Mouse (Mus musculus) forebrain, embryonic 16.5 days (tissue): ENCODE data around the gene Ins2. TPM values are rescaled to one million over a fixed set of nuclear protein-coding genes. Genes with fewer than 3 reads are reported as not detected.

Experiments
- ATAC-seq: fragments of 200-750 bp; cut with Nextera tagmentation; 2 replicates; pipeline ENCODE4 v1.8.0; 2017; ENCODE audit warnings: mild to moderate bottlenecking, moderate library complexity
- H3K27ac ChIP-seq: fragments of 300-500 bp; sonication (generic); 2 replicates; pipeline ENCODE4 v1.5.1; 2014; ENCODE audit warnings: low read length, control low read depth
- H3K27me3 ChIP-seq: fragments of 300-500 bp; sonication (generic); replicated peaks from 2 replicates; pipeline ENCODE4 v1.6.1; 2014; ENCODE audit warnings: low read length; ENCODE audit not compliant: control insufficient read depth, insufficient read depth
- H3K36me3 ChIP-seq: fragments of 300-500 bp; sonication (generic); 2 replicates; pipeline ENCODE4 v1.6.1; 2014; ENCODE audit not compliant: control insufficient read depth, insufficient read depth
- H3K4me1 ChIP-seq: fragments of 300-500 bp; sonication (generic); replicated peaks from 2 replicates; pipeline ENCODE4 v1.6.1; 2014; ENCODE audit warnings: low read length; ENCODE audit not compliant: control insufficient read depth, insufficient read depth
- H3K4me2 ChIP-seq: fragments of 300-500 bp; sonication (generic); 2 replicates; pipeline ENCODE4 v1.6.1; 2014; ENCODE audit warnings: mild to moderate bottlenecking, low read length, control low read depth
- H3K4me3 ChIP-seq: fragments of 300-500 bp; sonication (generic); replicated peaks from 2 replicates; pipeline ENCODE4 v1.5.1; 2014; ENCODE audit warnings: mild to moderate bottlenecking, low read length, control low read depth
- H3K9ac ChIP-seq: fragments of 300-500 bp; sonication (generic); replicated peaks from 2 replicates; pipeline ENCODE4 v1.6.1; 2014; ENCODE audit warnings: low read depth, low read length, control low read depth
- H3K9me3 ChIP-seq: fragments of 300-500 bp; sonication (generic); 2 replicates; pipeline ENCODE4 v1.6.1; 2016; ENCODE audit warnings: low read length; ENCODE audit not compliant: control insufficient read depth
- WGBS: fragments of 180-500 bp; shearing (Covaris S2); extraction: QIAGEN DNeasy Blood & Tissue Kit; methylation state at CpG from one replicate; pipeline ENCODE4 v1.1.7; 2014; 5-methylcytosine and 5-hydroxymethylcytosine counted together
- polyA plus RNA-seq: library from polyadenylated mRNA; unstranded; fragments of >200 nt; fragmentation: Nextera tagmentation; extraction: Ambion mirVana; gene quantifications from 2 replicates; pipeline ENCODE4 v1.2.1, GENCODE M21; 2015

Gene Ins2
- polyA plus RNA-seq, 1 experiment from 2014 or later = 1.3 TPM

DNA sequence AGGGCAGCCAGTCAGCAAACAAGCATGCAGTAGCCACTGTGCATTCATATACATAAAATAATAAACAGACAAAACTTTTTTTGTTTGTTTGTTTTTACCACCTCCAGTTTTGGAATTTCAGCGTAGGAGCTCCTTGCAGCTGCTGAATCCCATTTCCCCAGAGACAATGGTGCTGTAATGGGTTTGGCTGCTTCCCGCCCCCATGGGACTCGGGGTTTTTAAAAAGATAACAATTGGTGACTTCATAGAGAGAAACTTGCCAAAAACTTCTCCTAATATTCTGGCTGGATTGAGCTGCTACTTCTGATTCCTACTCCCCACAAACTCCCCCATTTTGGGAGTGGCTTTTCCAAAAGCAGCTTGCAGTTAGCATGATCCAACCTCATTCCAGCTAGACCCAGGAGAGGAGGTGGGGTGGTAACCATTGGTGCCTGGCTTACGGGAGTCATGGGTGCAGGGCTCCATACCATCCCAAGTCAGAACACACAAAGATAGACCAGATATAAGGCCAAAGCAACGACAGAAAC lies 43.8 kb downstream of the Ins2 start:
- Histone ChIP-seq H3K4me1 (no peaks in the 10 kb centered on the region), H3K27me3 (no peaks in the 10 kb centered on the region), H3K9ac (no peak overlapping the region), H3K4me2 (no peak overlapping the region), H3K27ac (no peak overlapping the region), H3K9me3 (no peaks in the 10 kb centered on the region), H3K4me3 (no peak overlapping the region), H3K36me3 (no peaks in the 10 kb centered on the region)
- ATAC-seq = no peak
- WGBS = 58% methylated on average over 5 of the region's 5 CpGs

DNA sequence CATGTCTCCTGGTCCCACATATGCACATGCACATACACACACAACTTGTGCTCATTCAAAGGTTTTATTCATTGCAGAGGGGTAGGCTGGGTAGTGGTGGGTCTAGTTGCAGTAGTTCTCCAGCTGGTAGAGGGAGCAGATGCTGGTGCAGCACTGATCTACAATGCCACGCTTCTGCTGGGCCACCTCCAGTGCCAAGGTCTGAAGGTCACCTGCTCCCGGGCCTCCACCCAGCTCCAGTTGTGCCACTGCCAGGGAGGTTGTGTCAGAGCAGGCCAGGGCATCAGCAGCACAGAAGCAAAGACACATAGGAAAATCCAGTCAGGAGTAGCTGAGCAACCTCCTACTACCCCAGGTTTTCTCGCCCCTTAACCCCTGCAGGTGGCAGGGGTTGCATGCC lies 64.6 kb downstream of the Ins2 start:
- Histone ChIP-seq H3K27ac (no peak overlapping the region), H3K4me2 (no peak overlapping the region), H3K4me3 (no peak overlapping the region), H3K9me3 (no peaks in the 10 kb centered on the region), H3K27me3 (no peaks in the 10 kb centered on the region), H3K36me3 (no peaks in the 10 kb centered on the region), H3K4me1 (no peaks in the 10 kb centered on the region), H3K9ac (no peak overlapping the region)
- WGBS = 90% methylated on average over 3 of the region's 3 CpGs
- no peak for ATAC-seq

DNA sequence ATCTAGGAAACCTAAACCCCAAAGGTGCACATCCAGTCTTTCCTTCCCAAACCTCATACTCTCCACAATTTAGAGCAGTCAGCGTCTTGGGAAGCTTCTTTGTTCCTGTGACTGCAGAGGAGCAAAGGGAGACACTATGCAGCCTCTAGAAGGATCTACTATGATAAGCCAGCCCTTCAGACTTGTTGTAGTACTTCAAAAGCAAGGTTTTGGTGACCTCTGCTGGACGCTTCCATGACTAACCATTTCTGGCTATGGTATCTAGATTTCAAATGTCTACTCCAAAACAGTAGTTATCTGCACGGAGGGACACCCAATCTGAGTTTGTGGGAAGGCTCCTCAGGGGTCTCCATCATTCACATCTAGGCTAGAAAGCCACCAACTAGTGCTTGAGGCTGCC lies 67.5 kb downstream of the Ins2 start:
- Histone ChIP-seq H3K4me1 (no peaks in the 10 kb centered on the region), H3K4me2 (no peak overlapping the region), H3K27ac (no peak overlapping the region), H3K27me3 (no peaks in the 10 kb centered on the region), H3K36me3 (no peaks in the 10 kb centered on the region), H3K9me3 (no peaks in the 10 kb centered on the region), H3K4me3 (no peak overlapping the region), H3K9ac (no peak overlapping the region)
- WGBS = 14% methylated on average over 3 of the region's 3 CpGs
- ATAC-seq = peak; percentile 42; the same call in 1 of the 2 replicates

DNA sequence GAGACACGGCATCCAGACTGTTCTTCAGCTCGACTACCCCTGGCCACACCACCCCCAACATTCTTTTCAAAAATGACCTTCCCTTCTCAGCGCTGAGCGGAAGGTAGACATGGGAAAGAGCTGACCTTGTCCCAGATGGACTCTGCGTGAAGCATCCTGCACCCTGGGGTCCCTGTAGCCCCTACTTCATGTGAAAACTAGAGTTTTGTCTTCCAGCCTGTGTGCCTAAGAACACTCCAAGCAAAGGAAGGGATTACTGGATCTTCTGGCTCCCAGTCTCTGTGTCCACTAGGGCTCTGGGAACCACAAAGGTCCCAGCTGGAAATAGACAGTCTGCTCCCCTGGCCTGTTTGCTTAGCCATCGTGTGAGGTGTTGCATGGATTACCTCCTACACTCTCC lies 68.0 kb downstream of the Ins2 start:
- Histone ChIP-seq H3K27me3 (no peaks in the 10 kb centered on the region), H3K27ac (no peak overlapping the region), H3K4me1 (no peaks in the 10 kb centered on the region), H3K9me3 (no peaks in the 10 kb centered on the region), H3K4me2 (no peak overlapping the region), H3K9ac (no peak overlapping the region), H3K4me3 (no peak overlapping the region), H3K36me3 (no peaks in the 10 kb centered on the region)
- 62% methylated on average over 6 of the region's 6 CpGs for WGBS
- no peak for ATAC-seq

DNA sequence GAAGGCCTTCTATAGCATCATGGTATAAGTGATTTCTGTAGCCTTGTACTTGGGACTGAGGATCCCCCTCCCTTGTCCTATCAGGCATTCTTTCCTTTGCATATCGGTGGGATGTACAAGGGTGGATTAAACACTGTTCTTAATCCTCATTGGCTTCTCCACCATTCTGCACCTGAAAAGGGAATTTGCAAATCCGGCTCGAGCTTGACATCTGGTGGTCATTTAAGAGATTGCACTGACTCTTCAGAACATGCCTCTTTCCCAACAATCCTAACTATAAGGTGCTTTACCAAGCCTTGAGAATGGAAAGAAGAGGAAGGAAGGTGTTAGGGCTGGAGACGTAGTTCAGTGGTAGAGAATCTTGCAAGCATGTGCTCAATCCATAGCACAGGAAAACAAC lies 71.1 kb downstream of the Ins2 start:
- Histone ChIP-seq H3K4me2 (no peak overlapping the region), H3K4me1 (peaks cover 7% of the 10 kb centered on the region), H3K9ac (no peak overlapping the region), H3K9me3 (no peaks in the 10 kb centered on the region), H3K27me3 (no peaks in the 10 kb centered on the region), H3K27ac (no peak overlapping the region), H3K4me3 (no peak overlapping the region), H3K36me3 (no peaks in the 10 kb centered on the region)
- WGBS = 8% methylated on average over 4 of the region's 4 CpGs
- ATAC-seq = 0 out of 2 replicates have a peak, but pooled peaks have one; percentile 18

DNA sequence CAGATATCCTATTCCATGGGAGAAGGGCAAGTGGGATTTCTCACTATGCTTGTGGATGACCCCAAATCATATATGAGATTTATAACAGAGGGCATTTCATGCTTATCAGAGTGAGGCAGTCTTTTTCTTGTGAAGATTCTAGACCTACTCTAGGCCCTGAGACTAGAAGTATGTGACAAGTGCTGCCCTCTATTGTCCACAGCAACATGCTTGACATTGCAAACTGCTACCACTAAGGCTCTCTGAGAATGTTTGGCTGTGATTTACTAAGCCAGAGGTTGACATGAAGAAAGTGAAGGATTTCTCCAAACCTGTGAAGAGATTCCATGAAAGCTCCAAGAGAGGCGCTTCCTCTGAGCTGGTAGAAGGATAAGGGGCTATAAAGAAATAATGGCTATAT lies 72.1 kb downstream of the Ins2 start:
- ATAC-seq = no peak
- Histone ChIP-seq H3K9ac (no peak overlapping the region), H3K4me2 (no peak overlapping the region), H3K4me3 (no peak overlapping the region), H3K36me3 (no peaks in the 10 kb centered on the region), H3K27me3 (peaks cover 3% of the 10 kb centered on the region), H3K4me1 (peaks cover 7% of the 10 kb centered on the region), H3K9me3 (no peaks in the 10 kb centered on the region), H3K27ac (no peak overlapping the region)
- WGBS = 92% methylated on average over 1 of the region's 1 CpGs

DNA sequence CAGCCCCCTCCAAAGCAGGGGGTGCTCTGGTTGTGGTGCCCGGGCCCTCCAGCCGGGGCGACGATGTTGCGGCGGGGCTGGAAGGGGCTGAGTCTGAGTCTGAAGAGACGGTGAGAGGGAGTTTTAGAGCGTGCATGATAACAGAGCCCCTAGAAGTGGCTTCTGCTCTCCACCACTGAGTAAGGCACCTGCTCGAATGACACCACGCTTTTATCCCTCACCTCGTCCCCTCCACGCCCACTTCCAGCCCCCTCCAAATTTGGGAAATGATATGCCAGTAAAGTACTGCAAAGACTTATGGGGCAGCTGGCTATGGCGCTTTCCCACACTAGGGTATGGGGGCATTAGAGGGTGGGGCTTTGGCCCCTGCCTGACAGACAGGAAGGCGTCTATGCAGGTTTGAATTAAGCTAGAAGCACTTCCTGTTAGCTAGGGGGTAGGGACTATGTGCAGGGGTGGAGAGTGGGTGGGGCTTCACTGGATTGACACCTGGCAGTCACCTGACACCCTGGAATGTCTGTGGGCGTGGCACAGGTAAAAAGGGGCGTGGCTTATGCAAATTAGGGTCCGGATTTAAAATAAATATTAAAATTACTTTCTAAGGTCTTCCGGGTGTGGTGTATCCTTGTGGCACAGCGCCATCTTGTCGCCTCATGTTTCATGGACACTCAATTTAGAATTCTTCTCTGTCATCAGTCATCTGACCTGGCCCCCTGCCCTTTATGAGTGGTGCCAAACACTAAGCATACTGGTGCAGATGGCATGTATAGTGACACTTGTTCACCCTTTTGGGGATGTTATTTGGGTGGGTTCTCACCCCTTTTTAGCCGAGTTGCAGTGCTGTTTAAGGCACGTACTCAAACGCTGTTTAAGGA lies 73.2 kb downstream of the Ins2 start, which contains the start of gene Gm49394:
TSS of gene Gm49394 (minus strand) at position 192 of the 875 bp plus-strand sequence.
- WGBS = 85% methylated on average over 23 of the region's 23 CpGs

DNA sequence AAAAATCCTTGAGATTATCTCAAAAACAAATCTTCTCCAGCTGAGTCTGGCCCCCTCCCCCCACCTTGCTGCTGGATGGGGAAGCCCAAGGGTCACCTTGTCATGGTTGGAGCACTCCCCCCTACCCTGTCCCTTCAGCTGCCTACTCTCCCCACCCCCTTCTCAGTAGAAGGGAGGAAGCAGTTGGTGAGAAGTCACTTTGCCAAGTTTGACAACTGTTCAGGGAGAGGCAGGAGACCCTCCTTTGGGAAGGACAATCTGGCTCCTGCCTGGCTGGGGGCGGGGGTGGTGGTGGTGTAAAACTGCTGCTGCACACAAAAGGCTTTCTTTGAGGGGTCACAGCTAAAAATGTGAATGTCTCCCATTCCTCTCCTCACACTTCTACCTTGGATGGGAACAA lies 74.9 kb downstream of the Ins2 start:
- H3K27me3 ChIP-seq = peaks cover 28% of the 10 kb centered on the region
- peak overlapping the region; percentile 65 for H3K27ac ChIP-seq
- H3K9ac ChIP-seq = no peak overlapping the region
- peak; percentile 54 for ATAC-seq
- H3K4me2 ChIP-seq = no peak overlapping the region
- no peaks in the 10 kb centered on the region for H3K9me3 ChIP-seq
- peaks cover 13% of the 10 kb centered on the region for H3K4me1 ChIP-seq
- no peak overlapping the region for H3K4me3 ChIP-seq
- WGBS = 73% methylated on average over 1 of the region's 1 CpGs
- no peaks in the 10 kb centered on the region for H3K36me3 ChIP-seq

More for the DNA sequence above, 73.2 kb downstream of the Ins2 start, which contains the start of gene Gm49394:
- Histone ChIP-seq H3K4me3 (no peak within 1 kb of the TSS), H3K27me3 (peaks cover 14% of the 10 kb centered on the region), H3K4me1 (peaks cover 7% of the 10 kb centered on the region), H3K27ac (no peak within 1 kb of the TSS; the same call in 1 of the 2 replicates), H3K9me3 (no peaks in the 10 kb centered on the region), H3K36me3 (no peaks in the 10 kb centered on the region), H3K4me2 (no peak within 1 kb of the TSS), H3K9ac (no peak within 1 kb of the TSS)
- ATAC-seq = no peak

DNA sequence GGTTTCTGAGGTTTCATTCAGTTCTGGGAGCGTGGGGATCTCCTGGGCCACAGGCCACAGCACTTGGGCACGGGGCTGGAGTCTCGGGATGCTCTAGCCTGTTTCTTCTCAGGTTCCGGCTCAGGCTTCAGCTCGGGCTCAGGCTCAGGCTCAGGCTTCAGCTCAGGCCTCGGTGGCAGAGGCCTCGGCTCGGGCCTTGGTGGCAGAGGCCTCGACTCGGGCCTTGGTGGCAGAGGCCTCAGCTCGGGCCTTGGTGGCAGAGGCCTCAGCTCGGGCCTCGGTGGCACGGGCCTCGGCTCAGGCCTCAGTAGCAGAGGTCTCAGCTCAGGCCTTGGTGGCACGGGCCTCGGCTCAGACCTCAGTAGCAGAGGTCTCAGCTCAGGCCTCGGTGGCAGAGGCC lies 75.7 kb downstream of the Ins2 start:
- peaks cover 13% of the 10 kb centered on the region for H3K4me1 ChIP-seq
- no peaks in the 10 kb centered on the region for H3K36me3 ChIP-seq
- peaks cover 36% of the 10 kb centered on the region for H3K27me3 ChIP-seq
- WGBS = 94% methylated on average over 18 of the region's 18 CpGs
- no peaks in the 10 kb centered on the region for H3K9me3 ChIP-seq
- no peak for ATAC-seq
- no peak overlapping the region for H3K27ac ChIP-seq
- H3K9ac ChIP-seq = no peak overlapping the region
- H3K4me3 ChIP-seq = no peak overlapping the region
- no peak overlapping the region for H3K4me2 ChIP-seq
